Mouse (Mus musculus) forebrain, embryonic 15.5 days (tissue): ENCODE measurements around the gene Upp2. TPM values are rescaled to one million over a fixed set of nuclear protein-coding genes. Genes with fewer than 3 reads are reported as not detected.

Source experiments
- ATAC-seq: fragments of 200-750 bp; cut with Nextera tagmentation; replicated peaks from 2 replicates; pipeline ENCODE4 v1.8.0; 2017; ENCODE audit warnings: mild to moderate bottlenecking, moderate TSS enrichment, moderate library complexity
- H3K27ac ChIP-seq: fragments of 300-500 bp; sonication (generic); replicated peaks from 2 replicates; pipeline ENCODE4 v1.5.1; 2015; ENCODE audit warnings: mild to moderate bottlenecking, inconsistent platforms
- H3K27me3 ChIP-seq: fragments of 300-500 bp; sonication (generic); 2 replicates; pipeline ENCODE4 v1.6.1; 2015; ENCODE audit warnings: inconsistent platforms
- H3K36me3 ChIP-seq: fragments of 300-500 bp; sonication (generic); 2 replicates; pipeline ENCODE4 v1.6.1; 2015; ENCODE audit warnings: mild to moderate bottlenecking, inconsistent platforms
- H3K4me1 ChIP-seq: fragments of 300-500 bp; sonication (generic); 2 replicates; pipeline ENCODE4 v1.6.1; 2015; ENCODE audit warnings: inconsistent platforms
- H3K4me2 ChIP-seq: fragments of 300-500 bp; sonication (generic); replicated peaks from 2 replicates; pipeline ENCODE4 v1.6.1; 2015; ENCODE audit warnings: mild to moderate bottlenecking, inconsistent platforms
- H3K4me3 ChIP-seq: fragments of 300-500 bp; sonication (generic); 2 replicates; pipeline ENCODE4 v1.5.1; 2015; ENCODE audit warnings: mild to moderate bottlenecking, inconsistent platforms
- H3K9ac ChIP-seq: fragments of 300-500 bp; sonication (generic); replicated peaks from 2 replicates; pipeline ENCODE4 v1.6.1; 2015; ENCODE audit warnings: mild to moderate bottlenecking, inconsistent platforms
- H3K9me3 ChIP-seq: fragments of 300-500 bp; sonication (generic); 2 replicates; pipeline ENCODE4 v1.6.1; 2016; ENCODE audit warnings: inconsistent platforms
- WGBS: fragments of 180-500 bp; shearing (Covaris S2); methylation state at CpG from one replicate; pipeline ENCODE4 v1.1.7; 2015; ENCODE audit warnings: mixed read lengths; 5-methylcytosine and 5-hydroxymethylcytosine counted together
- polyA plus RNA-seq: library from polyadenylated mRNA; unstranded; fragments of >200 nt; fragmentation: Nextera tagmentation; extraction: Ambion mirVana; gene quantifications from 2 replicates; pipeline ENCODE4 v1.2.1, GENCODE M21; 2015

The Upp2 gene
- polyA plus RNA-seq, 1 experiment from 2014 or later: 14.4 TPM

GRCm38 (mm10) chr2:58595350-58595749 is 28.3 kb downstream of the Upp2 start:
- H3K36me3 ChIP-seq: no peaks in the 10 kb centered on the region
- H3K4me2 ChIP-seq: no peak overlapping the region
- no peak for ATAC-seq
- no peak overlapping the region for H3K4me3 ChIP-seq
- H3K4me1 ChIP-seq: peaks cover 22% of the 10 kb centered on the region
- no peak overlapping the region for H3K9ac ChIP-seq
- H3K27ac ChIP-seq: peak overlapping the region; percentile 48; the same call in 1 of the 2 replicates
- no peaks in the 10 kb centered on the region for H3K9me3 ChIP-seq
- 78% methylated on average over 9 of the region's 9 CpGs for WGBS
- no peaks in the 10 kb centered on the region for H3K27me3 ChIP-seq

DNA sequence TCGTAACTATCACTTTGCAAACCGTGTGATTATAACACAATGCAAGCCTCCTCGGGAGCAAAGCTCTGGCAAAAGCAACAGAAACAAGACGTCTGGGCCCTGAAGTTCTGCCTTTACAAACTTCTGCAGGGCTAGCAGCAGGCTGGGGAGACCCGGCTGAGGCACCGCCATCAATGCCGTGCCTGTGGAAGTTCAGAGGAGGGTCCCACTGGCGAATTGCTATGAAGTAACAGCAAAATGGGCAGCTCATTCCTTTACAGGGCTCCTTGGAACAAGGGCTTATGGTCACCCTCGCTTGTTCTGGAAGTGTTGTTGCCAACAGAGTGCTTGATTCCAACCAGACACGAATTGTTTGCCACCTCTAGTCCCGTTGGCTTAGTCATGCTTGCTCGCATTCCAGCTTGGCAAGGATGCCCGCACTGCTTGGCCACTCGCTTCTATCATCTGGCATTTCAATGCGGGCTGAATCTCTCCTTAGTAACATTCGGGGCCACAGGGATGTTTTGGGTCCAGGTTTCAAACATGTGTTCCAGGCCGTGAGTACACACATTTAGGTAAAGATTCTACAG is 29.8 kb downstream of the Upp2 start:
- Histone ChIP-seq H3K4me2 (no peak overlapping the region), H3K36me3 (no peaks in the 10 kb centered on the region), H3K27ac (peak overlapping the region; percentile 25; the same call in 1 of the 2 replicates), H3K9ac (no peak overlapping the region), H3K9me3 (no peaks in the 10 kb centered on the region), H3K4me3 (no peak overlapping the region), H3K4me1 (peaks cover 22% of the 10 kb centered on the region), H3K27me3 (no peaks in the 10 kb centered on the region)
- 63% methylated on average over 17 of the region's 17 CpGs for WGBS
- peak; percentile 49 for ATAC-seq

- no peak overlapping the region for H3K9ac ChIP-seq
- 93% methylated on average over 3 of the region's 3 CpGs for WGBS
- H3K36me3 ChIP-seq: no peaks in the 10 kb centered on the region
- H3K27me3 ChIP-seq: no peaks in the 10 kb centered on the region
- H3K4me2 ChIP-seq: no peak overlapping the region
- H3K4me3 ChIP-seq: no peak overlapping the region
- peaks cover 22% of the 10 kb centered on the region for H3K4me1 ChIP-seq
- no peak; the same call in 1 of the 2 replicates for ATAC-seq
- no peak overlapping the region for H3K27ac ChIP-seq
- H3K9me3 ChIP-seq: no peaks in the 10 kb centered on the region
Measured at GRCm38 (mm10) chr2:58597556-58597955, 30.5 kb downstream of the Upp2 start.

DNA sequence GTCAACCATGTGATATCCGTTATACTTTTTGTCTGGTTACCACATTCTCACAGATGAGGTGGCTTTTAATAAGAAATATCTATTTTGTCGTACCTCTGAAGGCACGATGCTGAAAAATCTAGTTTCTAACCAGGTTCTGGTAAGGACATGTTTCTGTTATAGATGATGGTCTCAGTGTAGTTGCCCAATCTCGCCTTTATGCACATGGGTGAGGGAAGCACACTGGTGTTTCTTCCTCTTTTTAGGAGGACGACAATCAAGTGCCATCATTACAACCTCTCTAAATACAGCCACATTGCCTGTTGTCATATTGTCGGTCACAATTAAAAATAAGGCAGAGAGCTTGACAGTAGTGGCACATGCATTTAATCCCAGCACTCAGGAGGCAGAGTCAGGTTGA is 32.5 kb downstream of the Upp2 start:
- Histone ChIP-seq H3K9me3 (no peaks in the 10 kb centered on the region), H3K27me3 (no peaks in the 10 kb centered on the region), H3K27ac (no peak overlapping the region), H3K9ac (no peak overlapping the region), H3K36me3 (no peaks in the 10 kb centered on the region), H3K4me2 (no peak overlapping the region), H3K4me1 (peaks cover 28% of the 10 kb centered on the region), H3K4me3 (no peak overlapping the region)
- WGBS: 92% methylated on average over 6 of the region's 6 CpGs
- ATAC-seq: no peak

DNA sequence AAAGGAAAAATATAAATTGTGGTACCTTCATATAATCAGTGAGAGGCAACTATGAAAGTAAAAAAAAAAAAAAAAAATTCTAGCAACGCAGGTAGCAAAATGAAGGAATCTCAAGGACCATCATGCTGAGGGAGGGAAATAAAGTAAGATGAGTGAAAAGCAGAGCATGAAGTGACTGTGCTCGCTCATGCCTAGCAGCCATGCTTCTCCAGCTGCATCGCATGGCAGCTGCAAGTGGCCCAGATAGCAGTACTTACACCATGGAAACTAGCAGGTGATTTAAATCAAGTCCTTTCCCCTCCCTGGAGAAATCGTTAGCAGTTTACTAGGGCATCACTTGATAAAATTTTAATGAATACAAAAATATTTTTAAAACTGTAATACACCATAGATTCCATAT is 34.3 kb downstream of the Upp2 start:
- no peak overlapping the region for H3K9ac ChIP-seq
- 86% methylated on average over 4 of the region's 4 CpGs for WGBS
- H3K4me1 ChIP-seq: peaks cover 19% of the 10 kb centered on the region

GRCm38 (mm10) chr2:58603379-58603778 is 36.3 kb downstream of the Upp2 start:
- Histone ChIP-seq H3K36me3 (no peaks in the 10 kb centered on the region), H3K4me3 (no peak overlapping the region), H3K9ac (no peak overlapping the region), H3K9me3 (no peaks in the 10 kb centered on the region), H3K27ac (peak overlapping the region; percentile 38), H3K4me1 (peaks cover 6% of the 10 kb centered on the region; the same call in 1 of the 2 replicates), H3K27me3 (no peaks in the 10 kb centered on the region), H3K4me2 (no peak overlapping the region)
- peak; percentile 88 for ATAC-seq
- 29% methylated on average over 3 of the region's 3 CpGs for WGBS

More for the DNA sequence above, 34.3 kb downstream of the Upp2 start:
- H3K36me3 ChIP-seq: no peaks in the 10 kb centered on the region
- H3K4me3 ChIP-seq: no peak overlapping the region
- ATAC-seq: no peak
- no peak overlapping the region for H3K27ac ChIP-seq
- no peak overlapping the region for H3K4me2 ChIP-seq
- H3K27me3 ChIP-seq: no peaks in the 10 kb centered on the region
- no peaks in the 10 kb centered on the region for H3K9me3 ChIP-seq

GRCm38 (mm10) chr2:58604791-58605190 is 37.7 kb downstream of the Upp2 start:
- no peak for ATAC-seq
- no peak overlapping the region for H3K9ac ChIP-seq
- no peak overlapping the region for H3K4me3 ChIP-seq
- WGBS: 95% methylated on average over 3 of the region's 3 CpGs
- H3K4me1 ChIP-seq: peaks cover 6% of the 10 kb centered on the region; the same call in 1 of the 2 replicates
- no peaks in the 10 kb centered on the region for H3K27me3 ChIP-seq
- H3K27ac ChIP-seq: no peak overlapping the region
- H3K4me2 ChIP-seq: no peak overlapping the region
- no peaks in the 10 kb centered on the region for H3K36me3 ChIP-seq
- H3K9me3 ChIP-seq: no peaks in the 10 kb centered on the region

GRCm38 (mm10) chr2:58613720-58614119 is 46.6 kb downstream of the Upp2 start:
- H3K4me3 ChIP-seq: no peak overlapping the region
- H3K36me3 ChIP-seq: no peaks in the 10 kb centered on the region
- H3K9ac ChIP-seq: no peak overlapping the region
- no peaks in the 10 kb centered on the region for H3K4me1 ChIP-seq
- no peak overlapping the region for H3K4me2 ChIP-seq
- WGBS: 84% methylated on average over 3 of the region's 3 CpGs
- no peak overlapping the region for H3K27ac ChIP-seq
- H3K27me3 ChIP-seq: no peaks in the 10 kb centered on the region
- ATAC-seq: no peak
- H3K9me3 ChIP-seq: no peaks in the 10 kb centered on the region

- Histone ChIP-seq H3K9ac (no peak overlapping the region), H3K27me3 (no peaks in the 10 kb centered on the region), H3K36me3 (no peaks in the 10 kb centered on the region), H3K27ac (no peak overlapping the region), H3K4me3 (no peak overlapping the region), H3K4me2 (no peak overlapping the region), H3K4me1 (no peaks in the 10 kb centered on the region), H3K9me3 (no peaks in the 10 kb centered on the region)
- ATAC-seq: no peak
- 96% methylated on average over 8 of the region's 8 CpGs for WGBS
Measured at GRCm38 (mm10) chr2:58614851-58615250, 47.8 kb downstream of the Upp2 start.

DNA sequence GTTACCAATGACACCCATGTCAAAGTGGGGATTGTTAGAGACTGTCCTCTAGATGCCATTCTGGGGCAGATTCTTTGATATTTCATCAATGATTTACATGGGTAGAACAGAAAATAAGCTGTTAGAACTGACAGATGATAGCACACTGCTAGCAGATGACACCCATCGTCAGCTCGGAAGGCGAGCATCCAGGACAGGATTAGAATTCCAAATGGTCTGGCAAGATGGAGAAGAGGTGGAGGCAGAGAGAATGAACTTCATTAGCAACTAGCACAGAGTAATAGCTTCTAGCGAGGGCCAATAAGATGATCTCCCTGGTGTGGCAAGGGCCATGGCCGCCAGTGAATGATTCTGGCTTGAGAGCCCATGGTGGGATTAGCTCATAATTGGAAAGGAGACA is 48.7 kb downstream of the Upp2 start:
- ATAC-seq: 0 out of 2 replicates have a peak, but pooled peaks have one; percentile 32
- Histone ChIP-seq H3K27ac (peak overlapping the region; percentile 34; the same call in 1 of the 2 replicates), H3K4me1 (no peaks in the 10 kb centered on the region), H3K4me3 (no peak overlapping the region), H3K4me2 (no peak overlapping the region), H3K9me3 (no peaks in the 10 kb centered on the region), H3K36me3 (no peaks in the 10 kb centered on the region), H3K27me3 (no peaks in the 10 kb centered on the region), H3K9ac (no peak overlapping the region)
- WGBS: 75% methylated on average over 5 of the region's 5 CpGs

DNA sequence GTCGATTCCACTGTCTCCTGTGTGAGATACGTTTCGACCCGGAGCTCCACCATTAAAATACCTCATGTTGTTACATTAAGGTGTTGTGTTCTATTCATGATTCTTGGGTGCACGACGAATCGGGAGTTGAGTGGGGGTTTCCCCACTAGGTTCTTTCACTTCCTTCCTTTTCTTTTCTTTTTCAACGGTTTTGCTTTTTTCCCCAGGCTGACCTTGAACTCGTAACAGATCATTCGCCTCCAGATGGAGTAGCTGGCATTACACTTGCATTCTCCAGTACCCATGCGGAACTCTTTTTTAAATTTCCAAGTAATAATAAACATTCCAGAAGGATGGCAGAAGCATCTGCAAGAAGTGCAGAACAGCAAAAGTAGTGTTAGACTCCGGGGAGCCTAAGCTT is 58.1 kb downstream of the Upp2 start:
- H3K36me3 ChIP-seq: no peaks in the 10 kb centered on the region
- WGBS: 62% methylated on average over 12 of the region's 12 CpGs
- ATAC-seq: no peak
- no peaks in the 10 kb centered on the region for H3K9me3 ChIP-seq
- H3K27ac ChIP-seq: no peak overlapping the region
- no peak overlapping the region for H3K9ac ChIP-seq
- peaks cover 19% of the 10 kb centered on the region for H3K4me1 ChIP-seq
- 0 out of 2 replicates have a peak, but pooled peaks cover 3% of the 10 kb centered on the region for H3K27me3 ChIP-seq
- no peak overlapping the region for H3K4me3 ChIP-seq
- no peak overlapping the region for H3K4me2 ChIP-seq

DNA sequence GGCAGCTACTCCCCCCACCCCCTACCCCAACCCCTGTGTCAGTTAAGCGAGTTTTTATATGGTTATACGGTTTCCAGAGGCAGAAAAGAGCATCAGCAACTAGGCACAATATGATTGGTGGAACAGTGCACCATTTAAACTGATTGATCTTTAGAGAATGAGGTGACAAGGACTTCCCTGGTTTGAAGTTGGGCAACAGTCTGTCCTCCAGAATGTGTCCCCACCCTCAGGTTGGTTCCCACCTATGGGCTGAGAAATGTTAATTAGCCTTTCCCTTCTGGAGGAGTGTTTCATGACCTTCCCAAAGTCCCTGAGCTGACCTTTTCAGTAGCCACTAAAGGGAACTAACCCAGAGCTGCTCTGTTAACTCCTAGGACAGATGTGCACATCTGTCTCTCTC is 58.6 kb downstream of the Upp2 start:
- H3K27me3 ChIP-seq: 0 out of 2 replicates have a peak, but pooled peaks cover 3% of the 10 kb centered on the region
- H3K4me2 ChIP-seq: no peak overlapping the region
- H3K27ac ChIP-seq: no peak overlapping the region
- H3K9me3 ChIP-seq: no peaks in the 10 kb centered on the region
- H3K4me1 ChIP-seq: peaks cover 19% of the 10 kb centered on the region
- no peak overlapping the region for H3K9ac ChIP-seq
- ATAC-seq: no peak; the same call in 1 of the 2 replicates
- H3K36me3 ChIP-seq: no peaks in the 10 kb centered on the region
- H3K4me3 ChIP-seq: no peak overlapping the region
- WGBS: 8% methylated on average over 2 of the region's 2 CpGs
